Mouse (Mus musculus) 3T3-L1 (cell line): ENCODE data around the gene Prkar2a.
A peak's percentile ranks its signal among the peaks of the same experiment; 100 is the strongest.

Experiments
- DNase-seq: peaks from one replicate; pipeline ENCODE4 v3.0.0-alpha.2; 2015; ENCODE audit warnings: low read depth, low spot score

Gene Prkar2a

DNA sequence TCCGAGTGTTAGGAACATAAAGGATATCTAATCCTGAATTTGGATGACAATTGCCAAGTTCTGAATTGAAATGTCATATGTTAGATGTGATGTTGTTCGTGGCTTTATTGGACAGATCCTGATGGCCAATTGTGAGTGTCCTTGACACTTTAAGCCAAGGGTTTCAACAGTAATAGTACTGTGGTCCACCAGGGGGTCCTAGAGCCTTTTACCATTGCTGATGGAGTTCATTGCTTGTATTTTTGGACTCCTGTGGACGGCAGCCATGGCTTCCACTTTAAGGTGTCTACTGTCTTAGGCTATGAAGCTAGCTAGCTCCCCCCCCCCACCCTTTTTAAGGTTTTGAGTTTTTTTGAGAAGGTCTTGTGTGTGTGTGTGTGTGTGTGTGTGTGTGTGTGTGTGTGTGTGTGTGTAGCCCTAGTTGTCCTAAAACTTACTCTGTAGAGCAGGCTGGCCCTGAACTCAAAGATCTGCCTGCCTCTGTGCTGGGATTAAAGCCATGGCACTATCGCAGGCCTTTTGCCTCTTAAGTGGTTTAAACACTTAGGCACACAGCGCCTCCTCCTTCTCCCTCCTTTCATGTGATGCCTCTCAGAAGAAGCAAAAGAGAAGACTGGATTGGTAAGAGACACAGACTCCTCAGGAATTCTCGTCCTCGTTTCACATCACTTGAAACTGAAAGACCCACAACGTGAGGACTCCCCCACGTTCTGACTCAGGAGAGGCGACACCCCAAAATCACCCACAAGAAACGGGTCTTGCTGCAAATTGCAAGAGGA, 63.2 kb downstream of the Prkar2a start:
- DNase-seq, result no peak

- peak; percentile 82 for DNase-seq
These were observed 64.2 kb downstream of the Prkar2a start for GRCm38 (mm10) chr9:108753326-108753725.

- no peak for DNase-seq
These were observed 64.9 kb downstream of the Prkar2a start for GRCm38 (mm10) chr9:108753976-108754375.

- no peak for DNase-seq
These were observed 65.3 kb downstream of the Prkar2a start for GRCm38 (mm10) chr9:108754423-108754822.

- no peak for DNase-seq
These were observed 68.3 kb downstream of the Prkar2a start for GRCm38 (mm10) chr9:108757406-108757805.

GRCm38 (mm10) chr9:108759121-108759520, 70.0 kb downstream of the Prkar2a start:
- no peak for DNase-seq

GRCm38 (mm10) chr9:108759805-108760204, 70.7 kb downstream of the Prkar2a start:
- peak; percentile 70 for DNase-seq

DNA sequence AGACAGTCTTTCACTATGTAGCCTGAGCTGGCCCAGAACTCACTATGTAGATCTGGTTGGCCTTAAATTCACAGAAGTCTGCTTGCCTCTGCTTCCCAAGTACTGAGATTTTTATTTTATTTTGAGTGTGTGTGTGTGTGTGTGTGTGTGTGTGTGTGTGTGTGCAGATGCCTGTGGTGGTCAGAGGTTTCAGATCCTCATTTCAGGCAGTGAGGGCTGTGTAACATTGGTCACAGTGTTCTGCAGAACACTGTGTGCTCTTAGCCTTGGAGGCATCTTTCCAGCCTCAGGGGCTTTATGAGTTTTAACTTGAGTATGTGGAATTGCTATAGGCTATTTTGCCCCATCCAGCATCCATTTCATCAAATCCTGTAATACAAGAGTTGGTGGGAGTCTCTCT, 72.4 kb downstream of the Prkar2a start:
- no peak for DNase-seq

GRCm38 (mm10) chr9:108764971-108765370, 75.9 kb downstream of the Prkar2a start:
- no peak for DNase-seq

DNA sequence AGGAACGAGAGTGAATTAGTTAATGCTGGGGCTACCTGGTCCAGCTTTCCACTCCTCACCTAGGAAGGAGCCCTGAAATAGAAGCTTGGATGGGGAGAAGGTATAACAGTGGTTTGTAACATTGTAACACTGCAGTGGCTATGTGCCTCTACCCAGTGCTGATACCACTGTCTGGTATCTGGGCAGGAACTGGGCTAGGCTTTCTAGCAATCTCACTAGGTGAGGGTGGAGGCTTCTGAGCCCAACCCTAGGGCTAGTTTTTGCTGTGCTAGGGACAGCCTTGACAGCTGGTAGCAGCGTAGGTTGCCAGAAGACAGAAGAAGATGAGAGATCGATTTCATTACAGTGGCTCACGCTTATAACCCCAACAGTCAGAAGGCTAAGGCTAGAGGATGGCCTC, 87.5 kb downstream of the Prkar2a start:
- no peak for DNase-seq

- DNase-seq, result no peak
These were observed 88.2 kb downstream of the Prkar2a start for GRCm38 (mm10) chr9:108777276-108777675.

DNA sequence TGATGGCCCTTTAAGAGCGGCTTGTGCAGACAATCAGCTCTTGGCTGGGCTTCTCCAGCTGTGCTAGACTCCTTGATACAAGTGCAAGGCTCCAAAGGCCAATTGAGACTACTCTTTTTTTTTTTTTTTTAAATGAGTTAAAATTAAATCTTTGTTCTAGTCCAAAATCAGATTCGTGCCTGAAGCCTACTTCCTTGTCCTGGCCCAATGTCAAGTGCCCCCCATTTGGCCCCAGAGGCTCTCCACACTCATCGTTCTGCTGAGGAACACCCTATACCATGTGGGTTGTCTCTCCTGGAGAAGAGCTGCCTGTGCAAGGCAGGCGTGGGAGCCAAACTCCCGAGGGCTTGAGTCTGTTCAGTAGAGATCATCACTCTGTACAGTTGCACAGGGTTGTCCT, 91.8 kb downstream of the Prkar2a start:
- DNase-seq, result no peak

DNA sequence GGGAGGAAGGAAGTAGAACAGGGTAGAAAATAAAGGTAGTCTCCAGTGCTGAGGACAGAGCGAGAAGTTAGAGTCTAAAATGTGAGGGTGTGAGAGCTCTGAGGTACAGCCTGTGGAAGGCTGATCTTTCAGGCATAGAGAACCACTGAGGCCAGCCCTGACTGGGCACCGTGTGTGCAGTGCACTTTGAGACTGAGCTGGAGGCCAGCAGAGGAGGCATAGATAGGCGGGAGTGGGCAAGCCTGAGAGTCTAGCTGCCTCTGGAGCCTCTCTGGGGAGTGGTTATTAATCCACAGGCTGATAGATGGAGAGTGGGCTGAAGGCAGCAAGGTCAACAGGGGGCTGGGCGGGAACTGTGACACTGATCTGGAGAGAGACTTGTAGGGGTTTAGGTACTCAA, 92.8 kb downstream of the Prkar2a start:
- DNase-seq, result no peak

DNA sequence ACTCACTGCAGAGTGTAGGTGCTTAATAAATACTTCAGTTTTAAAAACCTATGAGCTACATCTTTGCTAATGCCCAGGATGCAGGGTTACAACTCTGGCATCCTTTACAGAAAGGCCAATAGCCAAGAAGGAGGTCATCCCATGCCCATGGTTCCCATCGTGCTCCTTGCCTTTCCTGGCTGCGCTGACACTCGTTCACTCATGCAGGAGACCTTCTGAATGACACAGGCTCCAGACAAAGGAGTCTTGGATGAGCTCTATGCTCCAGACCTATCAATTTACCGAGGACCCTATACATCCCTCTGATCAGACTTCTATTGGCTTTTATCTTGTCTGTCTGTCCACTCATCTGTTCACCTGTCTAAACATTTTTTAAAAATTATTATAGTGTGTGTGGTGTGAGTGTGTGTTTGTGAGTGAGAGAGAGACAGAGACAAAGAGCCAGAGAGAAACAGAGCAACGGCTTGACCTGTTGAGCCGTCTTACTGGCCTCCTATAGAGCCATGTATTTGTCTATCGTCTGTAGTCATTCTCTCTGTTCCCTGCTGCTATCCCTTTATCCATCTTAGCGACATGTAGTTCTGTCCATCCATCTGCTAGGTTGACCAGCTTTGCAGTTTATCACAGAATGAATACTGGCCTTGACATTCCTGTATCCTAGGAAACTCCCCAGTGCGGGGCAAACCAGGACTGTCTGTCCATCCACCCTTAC, 93.9 kb downstream of the Prkar2a start:
- no peak for DNase-seq

GRCm38 (mm10) chr9:108783548-108784463, 94.7 kb downstream of the Prkar2a start, which contains the start of gene Ip6k2:
Ip6k2 (plus strand) TSS chr9:108783796.
- DNase-seq, result peak; percentile 93

GRCm38 (mm10) chr9:108785416-108785815, 96.3 kb downstream of the Prkar2a start:
- peak; percentile 45 for DNase-seq

DNA sequence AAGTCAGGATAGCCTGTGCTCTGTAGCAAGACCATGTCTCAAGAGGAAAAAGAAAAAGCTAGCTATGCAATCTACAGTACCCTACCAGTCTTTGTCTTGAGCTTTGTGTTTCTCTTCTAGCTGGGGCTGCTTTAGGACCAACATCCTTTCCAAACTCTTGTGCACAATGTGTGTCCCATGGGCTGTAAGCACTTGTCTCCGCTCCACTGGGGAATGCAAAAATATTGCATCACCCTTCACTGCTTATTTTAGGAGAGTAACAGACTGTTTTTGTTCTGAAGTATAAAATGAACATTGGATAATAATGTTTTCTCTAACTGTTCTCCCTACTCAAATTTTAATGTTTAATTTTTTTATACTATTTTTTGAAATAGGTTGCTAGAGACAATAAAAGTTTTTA, 97.4 kb downstream of the Prkar2a start:
- no peak for DNase-seq

DNA sequence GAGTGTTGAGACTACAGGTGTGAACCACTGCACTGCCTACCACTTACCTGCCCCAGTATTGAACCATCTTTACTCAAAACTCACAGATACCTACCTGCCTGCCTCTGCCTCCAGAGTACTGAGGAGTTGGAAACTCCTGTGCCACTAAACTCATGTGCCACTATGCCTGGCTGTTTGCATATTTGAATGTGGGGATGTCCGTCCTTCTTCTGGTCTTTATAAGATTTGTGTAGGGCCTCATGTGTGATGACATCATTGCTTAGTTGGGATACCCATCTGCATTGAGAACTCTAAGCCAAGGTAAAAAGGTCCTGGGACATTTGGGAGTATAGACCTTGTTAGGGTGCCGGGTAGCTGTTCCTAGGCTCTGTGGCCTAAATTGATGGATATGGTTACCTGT, 98.0 kb downstream of the Prkar2a start:
- no peak for DNase-seq

- no peak for DNase-seq
These were observed 99.6 kb downstream of the Prkar2a start for GRCm38 (mm10) chr9:108788713-108789112.

- no peak for DNase-seq
These were observed 103.2 kb downstream of the Prkar2a start for GRCm38 (mm10) chr9:108792307-108792706.

- DNase-seq, result no peak
These were observed 103.6 kb downstream of the Prkar2a start for GRCm38 (mm10) chr9:108792730-108793129.

DNA sequence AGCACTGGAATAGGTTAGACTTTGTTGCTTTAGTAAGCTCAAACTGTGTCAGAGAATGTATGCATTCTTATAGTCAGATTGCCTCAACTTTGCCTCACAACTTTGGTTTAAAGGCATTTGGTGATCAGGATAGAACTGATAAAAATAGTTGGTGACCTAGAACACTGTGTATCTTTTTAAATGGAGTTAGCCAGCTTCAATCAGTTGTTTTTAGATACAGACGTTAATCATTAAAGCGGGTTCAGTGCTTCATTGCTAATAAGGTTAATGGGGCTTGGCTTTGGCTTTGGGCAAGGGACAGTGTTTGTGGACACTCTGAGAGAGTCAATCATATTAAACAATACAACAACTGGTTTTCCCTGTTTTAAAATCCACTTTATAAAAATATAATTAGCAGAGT, 106.2 kb downstream of the Prkar2a start:
- DNase-seq, result no peak
